Mouse (Mus musculus) lung, embryonic 14.5 days (tissue): ENCODE measurements at regions not wholly inside any gene's neighbourhood (a gene's known extent, or its start where the extent isn't known, plus 50 kb on each side); places are given as distances from the start of the nearest gene placed in this dataset.

Source experiments
- ATAC-seq: fragments of 200-750 bp; cut with Nextera tagmentation; 2 replicates; pipeline ENCODE4 v1.8.0; 2017; ENCODE audit warnings: mild to moderate bottlenecking, moderate TSS enrichment, moderate library complexity; ENCODE audit not compliant: insufficient read depth
- DNase-seq: peaks from one replicate; pipeline ENCODE4 v3.0.0-alpha.2; 2015
- H3K27ac ChIP-seq: fragments of 300-500 bp; sonication (generic); 2 replicates; pipeline ENCODE4 v1.5.1; 2014; ENCODE audit warnings: low read depth, mild to moderate bottlenecking, moderate library complexity
- H3K27me3 ChIP-seq: fragments of 300-500 bp; sonication (generic); 2 replicates; pipeline ENCODE4 v1.6.1; 2014; ENCODE audit warnings: low read length, control low read depth; ENCODE audit not compliant: insufficient read depth
- H3K36me3 ChIP-seq: fragments of 300-500 bp; sonication (generic); 2 replicates; pipeline ENCODE4 v1.6.1; 2014; ENCODE audit warnings: control low read depth; ENCODE audit not compliant: insufficient read depth
- H3K4me1 ChIP-seq: fragments of 300-500 bp; sonication (generic); 2 replicates; pipeline ENCODE4 v1.6.1; 2014; ENCODE audit warnings: antibody characterized with exemption, control low read depth; ENCODE audit not compliant: insufficient read depth
- H3K4me2 ChIP-seq: fragments of 300-500 bp; sonication (generic); 2 replicates; pipeline ENCODE4 v1.6.1; 2014; ENCODE audit warnings: mild to moderate bottlenecking
- H3K4me3 ChIP-seq: fragments of 300-500 bp; sonication (generic); 2 replicates; pipeline ENCODE4 v1.5.1; 2014; ENCODE audit warnings: low read depth, low read length
- H3K9ac ChIP-seq: fragments of 300-500 bp; sonication (generic); 2 replicates; pipeline ENCODE4 v1.6.1; 2014
- H3K9me3 ChIP-seq: fragments of 300-500 bp; sonication (generic); 2 replicates; pipeline ENCODE4 v1.6.1; 2016; ENCODE audit warnings: low read depth, low read length, control low read depth
- CTCF ChIP-seq: IDR thresholded peaks from 2 replicates; pipeline ENCODE4 v1.5.1; 2016; ENCODE audit warnings: antibody characterized with exemption, low read depth
- WGBS: fragments of 180-500 bp; shearing (Covaris S2); extraction: QIAGEN DNeasy Blood & Tissue Kit; methylation state at CpG from one replicate; pipeline ENCODE4 v1.1.7; 2014; 5-methylcytosine and 5-hydroxymethylcytosine counted together

DNA sequence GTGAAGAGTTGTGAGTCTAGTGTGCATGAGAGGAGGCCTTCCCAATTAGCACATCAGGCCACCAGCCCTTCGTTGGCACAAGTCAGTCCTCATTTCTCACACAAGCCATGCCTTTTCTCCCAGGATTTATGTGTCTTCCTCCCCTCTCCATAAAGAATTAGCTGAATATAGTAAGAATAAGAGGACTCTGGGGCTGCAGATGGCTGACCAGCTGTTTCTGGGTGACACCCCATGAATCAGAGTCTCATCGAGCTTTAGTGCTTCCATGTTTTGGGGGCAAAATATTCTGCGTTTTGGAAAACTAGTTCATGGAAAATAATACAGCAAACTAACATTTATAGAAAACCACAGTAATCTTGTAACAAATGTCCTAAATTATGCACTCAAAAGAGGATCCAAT lies 393.2 kb upstream of the Mef2c start:
- no peaks in the 10 kb centered on the region; the same call in 1 of the 2 replicates for H3K4me1 ChIP-seq
- no peak for ATAC-seq
- TF ChIP-seq CTCF: no peak
- DNase-seq: peak; percentile 28
- H3K9ac ChIP-seq: no peak overlapping the region
- H3K4me3 ChIP-seq: no peak overlapping the region
- H3K27ac ChIP-seq: no peak overlapping the region
- no peak overlapping the region for H3K4me2 ChIP-seq
- no peaks in the 10 kb centered on the region for H3K9me3 ChIP-seq
- WGBS: 56% methylated on average over 3 of the region's 3 CpGs
- no peaks in the 10 kb centered on the region for H3K36me3 ChIP-seq
- H3K27me3 ChIP-seq: no peaks in the 10 kb centered on the region

DNA sequence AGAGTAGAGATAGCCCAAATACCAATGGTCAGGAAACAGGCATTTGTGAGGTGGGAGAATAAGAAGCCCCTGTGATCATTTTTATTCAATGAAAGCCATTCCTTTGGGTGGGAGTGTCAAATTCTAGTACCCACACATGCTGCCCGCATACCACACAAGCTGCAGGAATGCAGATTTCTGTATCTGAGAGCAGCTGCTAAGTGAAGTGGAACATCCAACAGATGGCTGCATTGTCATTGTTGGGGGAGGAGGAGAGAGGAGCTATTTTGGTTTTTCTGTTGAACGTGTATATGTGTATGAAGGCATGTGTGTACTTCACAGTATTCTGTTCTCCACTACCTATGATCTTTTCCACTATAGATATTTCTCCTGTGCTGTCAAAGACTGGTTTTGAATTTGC lies 392.3 kb upstream of the Mef2c start:
- Histone ChIP-seq H3K4me1 (no peaks in the 10 kb centered on the region; the same call in 1 of the 2 replicates), H3K9me3 (no peaks in the 10 kb centered on the region), H3K9ac (no peak overlapping the region), H3K4me3 (no peak overlapping the region), H3K27me3 (no peaks in the 10 kb centered on the region), H3K27ac (0 out of 2 replicates have a peak overlapping the region, but pooled peaks have one; percentile 55), H3K36me3 (no peaks in the 10 kb centered on the region), H3K4me2 (no peak overlapping the region)
- TF ChIP-seq CTCF: no peak
- DNase-seq (peak; percentile 60), ATAC-seq (peak; percentile 68; the same call in 1 of the 2 replicates)
- 17% methylated on average over 2 of the region's 2 CpGs for WGBS

DNA sequence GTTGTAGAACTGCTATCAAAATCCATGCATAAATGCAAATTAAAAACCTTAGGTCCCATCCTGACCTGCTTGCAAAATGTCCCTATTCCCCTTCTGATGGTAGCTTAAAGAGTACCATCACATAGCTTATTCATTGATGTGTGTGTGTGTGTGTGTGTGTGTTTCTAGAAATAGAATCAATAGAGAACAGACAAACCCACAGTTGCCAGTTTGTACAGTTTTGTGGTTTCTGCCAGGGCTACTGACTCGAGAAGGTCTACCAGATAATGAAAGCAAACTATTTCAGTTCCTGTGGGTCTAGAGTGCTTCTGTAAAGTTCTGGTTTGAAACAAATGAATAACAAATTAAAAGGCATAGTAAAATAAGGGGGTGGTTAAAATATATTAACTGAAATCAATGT lies 391.5 kb upstream of the Mef2c start:
- H3K4me3 ChIP-seq: no peak overlapping the region
- H3K27ac ChIP-seq: no peak overlapping the region
- no peaks in the 10 kb centered on the region; the same call in 1 of the 2 replicates for H3K4me1 ChIP-seq
- no peaks in the 10 kb centered on the region for H3K36me3 ChIP-seq
- TF ChIP-seq CTCF: no peak
- 60% methylated on average over 1 of the region's 1 CpGs for WGBS
- H3K27me3 ChIP-seq: no peaks in the 10 kb centered on the region
- no peak overlapping the region for H3K4me2 ChIP-seq
- H3K9ac ChIP-seq: no peak overlapping the region
- no peaks in the 10 kb centered on the region for H3K9me3 ChIP-seq
- ATAC-seq (no peak), DNase-seq (no peak)

DNA sequence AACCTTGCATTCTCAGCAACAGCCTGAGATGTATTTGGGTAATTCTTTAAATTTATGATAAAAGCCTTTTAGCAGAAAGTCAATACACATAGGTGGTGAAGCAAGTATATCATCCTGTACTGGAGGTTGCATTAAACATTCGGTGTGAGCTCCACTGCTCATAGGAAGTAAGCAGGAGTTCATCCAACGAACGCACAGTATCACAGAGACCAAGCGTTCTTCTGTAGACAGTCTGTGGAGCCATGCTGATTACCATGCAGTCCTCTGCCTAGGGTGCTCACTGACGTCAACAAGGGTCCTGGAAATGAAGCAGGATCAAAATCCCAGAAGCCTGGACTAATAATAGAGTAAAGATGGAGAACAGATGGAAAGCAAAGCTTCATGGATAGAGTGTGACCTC lies 391.1 kb upstream of the Mef2c start:
- Histone ChIP-seq H3K36me3 (no peaks in the 10 kb centered on the region), H3K9ac (no peak overlapping the region), H3K4me1 (no peaks in the 10 kb centered on the region; the same call in 1 of the 2 replicates), H3K9me3 (no peaks in the 10 kb centered on the region), H3K27ac (no peak overlapping the region), H3K27me3 (no peaks in the 10 kb centered on the region), H3K4me3 (no peak overlapping the region), H3K4me2 (no peak overlapping the region)
- ATAC-seq (no peak), DNase-seq (no peak)
- TF ChIP-seq CTCF: no peak
- 80% methylated on average over 5 of the region's 5 CpGs for WGBS

DNA sequence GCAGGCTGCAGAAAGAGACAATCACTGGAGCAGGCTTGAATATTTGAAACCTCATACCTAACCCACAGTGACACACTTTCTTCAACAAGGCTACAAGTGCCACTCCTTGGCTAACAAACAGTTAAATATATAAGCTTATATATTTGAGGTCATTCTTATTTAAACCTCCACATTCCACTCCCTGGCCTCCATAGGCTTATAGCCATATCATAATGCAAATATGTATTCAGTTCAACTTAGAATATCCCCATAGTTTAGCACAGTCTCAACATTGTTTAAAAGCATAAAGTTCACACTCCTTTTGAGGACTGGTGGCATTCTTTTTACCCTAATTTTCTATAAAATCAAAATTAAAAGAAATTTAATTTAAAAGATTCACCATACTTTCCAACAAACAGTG lies 390.0 kb upstream of the Mef2c start:
- ATAC-seq: no peak
- H3K9me3 ChIP-seq: no peaks in the 10 kb centered on the region
- no peak overlapping the region for H3K27ac ChIP-seq
- H3K4me3 ChIP-seq: no peak overlapping the region
- H3K27me3 ChIP-seq: no peaks in the 10 kb centered on the region
- H3K4me1 ChIP-seq: no peaks in the 10 kb centered on the region; the same call in 1 of the 2 replicates
- no peak overlapping the region for H3K9ac ChIP-seq
- H3K4me2 ChIP-seq: no peak overlapping the region
- H3K36me3 ChIP-seq: no peaks in the 10 kb centered on the region
- no peak for TF ChIP-seq CTCF
- DNase-seq: no peak

DNA sequence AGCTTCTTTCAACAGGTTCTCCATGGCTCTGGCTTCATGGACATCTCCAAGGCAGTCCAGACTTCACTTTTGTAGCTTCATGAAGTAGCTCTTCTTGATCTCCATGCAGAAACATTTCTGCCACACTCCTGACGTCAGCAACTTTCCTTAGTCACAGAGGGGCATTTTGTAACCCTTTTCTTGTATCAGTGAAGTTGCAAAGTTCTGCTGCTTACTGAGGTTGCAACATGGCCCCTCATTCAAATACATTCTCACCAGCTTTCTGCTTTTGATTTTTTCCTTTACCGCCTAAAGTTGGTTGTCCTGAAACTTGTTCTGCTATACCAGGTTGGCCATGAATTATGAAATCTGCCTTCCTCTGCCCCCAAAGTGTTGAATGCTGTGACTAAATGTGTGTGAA lies 389.4 kb upstream of the Mef2c start:
- Histone ChIP-seq H3K27me3 (no peaks in the 10 kb centered on the region), H3K27ac (no peak overlapping the region), H3K9ac (no peak overlapping the region), H3K4me1 (no peaks in the 10 kb centered on the region; the same call in 1 of the 2 replicates), H3K4me3 (no peak overlapping the region), H3K36me3 (no peaks in the 10 kb centered on the region), H3K9me3 (no peaks in the 10 kb centered on the region), H3K4me2 (no peak overlapping the region)
- 74% methylated on average over 2 of the region's 2 CpGs for WGBS
- DNase-seq: no peak
- TF ChIP-seq CTCF: no peak
- ATAC-seq: no peak

DNA sequence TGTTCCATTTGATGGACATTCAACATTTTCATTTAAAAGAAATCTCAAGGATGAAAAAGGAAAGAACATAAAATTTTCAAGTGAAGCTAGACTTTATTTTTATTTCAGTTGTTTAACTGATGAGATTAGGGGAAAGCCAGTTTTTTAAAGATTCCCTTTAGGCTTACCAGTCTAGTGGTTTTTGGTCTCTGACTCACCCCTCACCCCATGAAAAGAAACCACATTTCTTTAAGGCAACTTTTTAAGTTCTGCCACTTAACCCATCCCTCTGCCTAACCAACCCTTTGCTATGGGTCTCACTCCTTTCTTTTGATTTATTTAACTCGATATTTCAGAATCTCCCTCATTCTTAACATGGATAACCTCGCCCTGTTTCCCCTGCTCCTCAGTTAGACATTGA lies 388.1 kb upstream of the Mef2c start:
- WGBS: 85% methylated on average over 2 of the region's 2 CpGs
- ATAC-seq (no peak), DNase-seq (no peak)
- Histone ChIP-seq H3K9ac (no peak overlapping the region), H3K27ac (no peak overlapping the region), H3K27me3 (no peaks in the 10 kb centered on the region), H3K4me3 (no peak overlapping the region), H3K4me2 (no peak overlapping the region), H3K9me3 (no peaks in the 10 kb centered on the region), H3K36me3 (no peaks in the 10 kb centered on the region), H3K4me1 (no peaks in the 10 kb centered on the region; the same call in 1 of the 2 replicates)
- no peak for TF ChIP-seq CTCF

DNA sequence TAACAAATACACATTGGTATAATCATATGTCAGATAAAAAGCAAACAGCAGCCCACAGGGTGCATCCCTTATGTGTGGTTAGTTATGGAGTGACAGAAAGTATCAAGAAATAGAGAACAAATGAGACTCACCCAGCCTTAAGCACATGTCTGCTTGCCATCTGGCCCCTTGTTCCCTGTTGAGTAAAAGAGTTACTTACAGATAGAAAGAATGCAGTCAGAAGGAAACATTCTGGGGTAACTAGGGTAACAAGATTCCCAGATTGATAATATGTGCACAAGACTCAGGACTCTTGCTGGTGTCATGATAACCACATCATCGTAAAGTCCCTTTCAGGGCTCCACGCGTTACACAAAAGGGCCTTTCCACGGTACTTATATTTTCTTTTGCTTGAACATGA lies 383.5 kb upstream of the Mef2c start:
- ATAC-seq (no peak), DNase-seq (no peak)
- 71% methylated on average over 4 of the region's 4 CpGs for WGBS
- H3K9me3 ChIP-seq: no peaks in the 10 kb centered on the region
- H3K27me3 ChIP-seq: no peaks in the 10 kb centered on the region
- no peak overlapping the region for H3K9ac ChIP-seq
- H3K36me3 ChIP-seq: no peaks in the 10 kb centered on the region
- H3K4me1 ChIP-seq: no peaks in the 10 kb centered on the region
- TF ChIP-seq CTCF: no peak
- no peak overlapping the region for H3K4me2 ChIP-seq
- H3K27ac ChIP-seq: no peak overlapping the region
- no peak overlapping the region for H3K4me3 ChIP-seq
